ENCODE assay signal across 23 mouse cellular contexts in the genomic region with DNA sequence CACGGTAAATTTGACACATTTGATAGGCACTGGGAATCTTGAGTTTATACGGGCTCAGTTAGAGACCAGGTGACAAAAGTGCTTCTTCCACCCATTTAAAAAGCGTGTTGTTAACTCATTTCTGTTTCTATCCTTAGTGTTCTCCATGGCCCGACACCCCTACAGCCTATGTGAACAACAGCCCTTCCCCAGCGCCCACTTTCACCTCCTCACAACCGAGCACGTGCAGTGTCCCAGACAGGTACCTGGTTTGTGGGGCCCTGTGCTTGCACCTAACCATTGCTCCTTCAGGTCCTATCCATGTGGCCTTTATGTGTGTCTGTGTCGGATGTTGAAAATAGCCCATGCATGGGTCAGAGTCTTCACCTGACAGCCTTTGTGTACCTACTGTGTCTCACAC.
"Had no signal": no experiment of that assay in that cellular context is flagged by ENCODE, and none has a peak within 500 bp of the region (broad histone marks: within the 10 kb centered on the region; RNA-seq: fewer than 3 reads in every experiment).

No protein-coding gene starts in this region.

- H3K27me3 ChIP-seq: heart, embryonic 13.5 days; heart, embryonic 15.5 days; hindbrain, embryonic 12.5 days; intestine, embryonic 15.5 days; limb, embryonic 12.5 days had no signal

- H3K27ac ChIP-seq: heart, embryonic 13.5 days; heart, embryonic 15.5 days; hindbrain, embryonic 12.5 days; hindbrain, embryonic 14.5 days; intestine, embryonic 15.5 days; layer of hippocampus, adult 2 months; left cerebral cortex, adult 2 months; limb, embryonic 10.5 days; limb, embryonic 12.5 days had no signal

- H3K9me3 ChIP-seq: heart, embryonic 13.5 days; heart, embryonic 15.5 days; hindbrain, embryonic 12.5 days; intestine, embryonic 15.5 days; limb, embryonic 10.5 days; limb, embryonic 12.5 days had no signal

- DNase-seq: forebrain, postnatal 0 days; gastrocnemius, postnatal 14 days; gastrocnemius, postnatal 36 days; heart, adult 18-20 months; kidney, adult 18-20 months; kidney, adult 8-10 months; kidney, postnatal 10 days; kidney, postnatal 25 days; kidney, postnatal 4 days; liver had no signal

- ATAC-seq: forebrain, postnatal 0 days; hindbrain, embryonic 16.5 days; inflammation-experienced regulatory T-cells, adult 6 months had no signal

- H3K4me1 ChIP-seq: heart, embryonic 13.5 days; heart, embryonic 15.5 days; hindbrain, embryonic 12.5 days; intestine, embryonic 15.5 days; limb, embryonic 10.5 days; limb, embryonic 12.5 days had no signal

- H3K4me3 ChIP-seq: heart, embryonic 13.5 days; heart, embryonic 15.5 days; hindbrain, embryonic 12.5 days; intestine, embryonic 15.5 days; layer of hippocampus, adult 2 months; left cerebral cortex, adult 2 months; limb, embryonic 10.5 days; limb, embryonic 12.5 days had no signal

- H3K4me2 ChIP-seq: heart, embryonic 11.5 days; heart, embryonic 13.5 days; heart, embryonic 15.5 days; hindbrain, embryonic 12.5 days; hindbrain, embryonic 14.5 days; intestine, embryonic 15.5 days; limb, embryonic 12.5 days had no signal

- H3K9ac ChIP-seq: forebrain, postnatal 0 days; heart, embryonic 13.5 days; heart, embryonic 15.5 days; hindbrain, embryonic 12.5 days; hindbrain, embryonic 14.5 days; intestine, embryonic 15.5 days; limb, embryonic 12.5 days; liver, embryonic 14.5 days had no signal
